Mouse (Mus musculus) kidney, postnatal 0 days (tissue): ENCODE measurements at regions not wholly inside any gene's neighbourhood (a gene's known extent, or its start where the extent isn't known, plus 50 kb on each side); places are given as distances from the start of the nearest gene placed in this dataset.

Source experiments
- ATAC-seq: fragments of 200-750 bp; cut with Nextera tagmentation; replicated peaks from 2 replicates; pipeline ENCODE4 v1.8.0; 2017; ENCODE audit warnings: low read depth, moderate number of reproducible peaks, moderate TSS enrichment, moderate library complexity; ENCODE audit not compliant: low FRiP score
- DNase-seq: peaks from one replicate; pipeline ENCODE4 v3.0.0-alpha.2; 2016; ENCODE audit warnings: low spot score
- H3K27ac ChIP-seq: fragments of 300-500 bp; sonication (generic); 2 replicates; pipeline ENCODE4 v1.5.1; 2014; ENCODE audit warnings: mild to moderate bottlenecking
- H3K27me3 ChIP-seq: fragments of 300-500 bp; sonication (generic); 2 replicates; pipeline ENCODE4 v1.6.1; 2014; ENCODE audit warnings: low read length, mixed read lengths; ENCODE audit not compliant: insufficient read depth
- H3K36me3 ChIP-seq: fragments of 300-500 bp; sonication (generic); 2 replicates; pipeline ENCODE4 v1.6.1; 2014; ENCODE audit warnings: low read length, mixed read lengths; ENCODE audit not compliant: insufficient read depth
- H3K4me1 ChIP-seq: fragments of 300-500 bp; sonication (generic); replicated peaks from 2 replicates; pipeline ENCODE4 v1.6.1; 2014; ENCODE audit warnings: antibody characterized with exemption, low read length, mixed read lengths; ENCODE audit not compliant: insufficient read depth
- H3K4me2 ChIP-seq: fragments of 300-500 bp; sonication (generic); 2 replicates; pipeline ENCODE4 v1.6.1; 2014; ENCODE audit warnings: mild to moderate bottlenecking, low read length, moderate library complexity, mixed read lengths
- H3K4me3 ChIP-seq: fragments of 300-500 bp; sonication (generic); replicated peaks from 2 replicates; pipeline ENCODE4 v1.5.1; 2014; ENCODE audit warnings: low read depth, low read length
- H3K9ac ChIP-seq: fragments of 300-500 bp; sonication (generic); 2 replicates; pipeline ENCODE4 v1.6.1; 2014; ENCODE audit warnings: low read depth, low read length
- H3K9me3 ChIP-seq: fragments of 300-500 bp; sonication (generic); replicated peaks from 2 replicates; pipeline ENCODE4 v1.6.1; 2016; ENCODE audit warnings: low read length, inconsistent platforms, mixed read lengths
- CTCF ChIP-seq: IDR thresholded peaks from 2 replicates; pipeline ENCODE4 v1.5.1; 2016; ENCODE audit warnings: antibody characterized with exemption, low read depth, mild to moderate bottlenecking, moderate library complexity
- WGBS: fragments of 180-500 bp; shearing (Covaris S2); extraction: QIAGEN DNeasy Blood & Tissue Kit; methylation state at CpG from one replicate; pipeline ENCODE4 v1.1.7; 2014; 5-methylcytosine and 5-hydroxymethylcytosine counted together

GRCm38 (mm10) chr17:66246031-66246534, 122.8 kb downstream of the Ddx11 start:
- DNase-seq (no peak), ATAC-seq (no peak)
- Histone ChIP-seq H3K27me3 (no peaks in the 10 kb centered on the region), H3K4me2 (no peak overlapping the region), H3K9ac (no peak overlapping the region), H3K9me3 (no peaks in the 10 kb centered on the region), H3K27ac (no peak overlapping the region), H3K4me3 (no peak overlapping the region), H3K36me3 (no peaks in the 10 kb centered on the region), H3K4me1 (0 out of 2 replicates have a peak, but pooled peaks cover 3% of the 10 kb centered on the region)
- TF ChIP-seq CTCF = no peak
- WGBS = 81% methylated on average over 14 of the region's 14 CpGs

- 88% methylated on average over 2 of the region's 2 CpGs for WGBS
- H3K4me3 ChIP-seq = no peak overlapping the region
- no peak overlapping the region for H3K4me2 ChIP-seq
- no peak overlapping the region for H3K27ac ChIP-seq
- H3K27me3 ChIP-seq = no peaks in the 10 kb centered on the region
- no peaks in the 10 kb centered on the region for H3K4me1 ChIP-seq
- TF ChIP-seq CTCF = no peak
- H3K36me3 ChIP-seq = no peaks in the 10 kb centered on the region
- DNase-seq = no peak
- no peak for ATAC-seq
- no peaks in the 10 kb centered on the region for H3K9me3 ChIP-seq
- H3K9ac ChIP-seq = no peak overlapping the region
Measured at GRCm38 (mm10) chr17:66251495-66251894, 128.2 kb downstream of the Ddx11 start.

- no peak overlapping the region for H3K27ac ChIP-seq
- no peaks in the 10 kb centered on the region for H3K27me3 ChIP-seq
- no peak overlapping the region for H3K9ac ChIP-seq
- no peaks in the 10 kb centered on the region for H3K36me3 ChIP-seq
- no peaks in the 10 kb centered on the region for H3K4me1 ChIP-seq
- 93% methylated on average over 6 of the region's 6 CpGs for WGBS
- H3K4me2 ChIP-seq = no peak overlapping the region
- no peak for TF ChIP-seq CTCF
- DNase-seq = no peak
- H3K9me3 ChIP-seq = no peaks in the 10 kb centered on the region
- no peak overlapping the region for H3K4me3 ChIP-seq
- ATAC-seq = no peak
Measured at GRCm38 (mm10) chr17:66252926-66253325, 129.6 kb downstream of the Ddx11 start.

GRCm38 (mm10) chr17:66259697-66260096, 136.4 kb downstream of the Ddx11 start:
- no peak overlapping the region for H3K4me3 ChIP-seq
- WGBS = 78% methylated on average over 8 of the region's 8 CpGs
- no peaks in the 10 kb centered on the region for H3K36me3 ChIP-seq
- ATAC-seq (no peak), DNase-seq (no peak)
- no peaks in the 10 kb centered on the region for H3K27me3 ChIP-seq
- no peaks in the 10 kb centered on the region for H3K9me3 ChIP-seq
- no peak overlapping the region for H3K27ac ChIP-seq
- no peak overlapping the region for H3K9ac ChIP-seq
- TF ChIP-seq CTCF = no peak
- no peak overlapping the region for H3K4me2 ChIP-seq
- no peaks in the 10 kb centered on the region for H3K4me1 ChIP-seq

- H3K4me2 ChIP-seq = no peak overlapping the region
- no peaks in the 10 kb centered on the region for H3K9me3 ChIP-seq
- H3K36me3 ChIP-seq = no peaks in the 10 kb centered on the region
- no peak for ATAC-seq
- no peak for TF ChIP-seq CTCF
- no peak overlapping the region for H3K4me3 ChIP-seq
- H3K27ac ChIP-seq = no peak overlapping the region
- H3K27me3 ChIP-seq = no peaks in the 10 kb centered on the region
- WGBS = 58% methylated on average over 4 of the region's 4 CpGs
- H3K4me1 ChIP-seq = no peaks in the 10 kb centered on the region
- no peak overlapping the region for H3K9ac ChIP-seq
- no peak for DNase-seq
Measured at GRCm38 (mm10) chr17:66262681-66263240, 139.4 kb downstream of the Ddx11 start.

GRCm38 (mm10) chr17:66263405-66263804, 140.1 kb downstream of the Ddx11 start:
- Histone ChIP-seq H3K9me3 (no peaks in the 10 kb centered on the region), H3K36me3 (no peaks in the 10 kb centered on the region), H3K9ac (no peak overlapping the region), H3K27me3 (no peaks in the 10 kb centered on the region), H3K27ac (no peak overlapping the region), H3K4me2 (no peak overlapping the region), H3K4me1 (no peaks in the 10 kb centered on the region), H3K4me3 (no peak overlapping the region)
- no peak for ATAC-seq
- TF ChIP-seq CTCF = no peak; the same call in 1 of the 2 replicates
- no peak for DNase-seq
- WGBS = 90% methylated on average over 4 of the region's 4 CpGs

GRCm38 (mm10) chr17:66266803-66267202, 143.5 kb downstream of the Ddx11 start:
- Histone ChIP-seq H3K9me3 (no peaks in the 10 kb centered on the region), H3K27me3 (no peaks in the 10 kb centered on the region), H3K4me1 (no peaks in the 10 kb centered on the region), H3K4me3 (no peak overlapping the region), H3K27ac (no peak overlapping the region), H3K9ac (no peak overlapping the region), H3K36me3 (no peaks in the 10 kb centered on the region), H3K4me2 (no peak overlapping the region)
- no peak for DNase-seq
- TF ChIP-seq CTCF = no peak
- WGBS = 85% methylated on average over 5 of the region's 5 CpGs
- no peak for ATAC-seq
